Mouse (Mus musculus) MEL (cell line): Measurements from ENCODE around the gene Slc9a7.
A peak's percentile ranks its signal among the peaks of the same experiment; 100 is the strongest.

Source experiments
- CTCF ChIP-seq, 3 experiments: IDR thresholded peaks in 2 of 3; conservative IDR thresholded peaks in 1 of 3; 2 replicates each; pipeline ENCODE4 v1.5.1; 2011 to 2012; ENCODE audit warnings: low read length in 3 of 3, low read depth in 2 of 3, mild to moderate bottlenecking in 2 of 3, improper control_type of control experiment in 1 of 3, inconsistent platforms in 1 of 3, mixed read lengths in 1 of 3, moderate library complexity in 1 of 3; ENCODE audit not compliant: control insufficient read depth in 1 of 3, insufficient read depth in 1 of 3, poor library complexity in 1 of 3, severe bottlenecking in 1 of 3
- JUND ChIP-seq: IDR thresholded peaks from 2 replicates; pipeline ENCODE4 v1.6.1; 2011; ENCODE audit warnings: low read depth, mild to moderate bottlenecking, improper control_type of control experiment, low read length
- MAFK ChIP-seq: IDR thresholded peaks from 2 replicates; pipeline ENCODE4 v1.6.1; 2011; ENCODE audit warnings: low read depth, mild to moderate bottlenecking, low read length, improper control_type of control experiment, borderline replicate concordance
- NELFE ChIP-seq: IDR thresholded peaks from 2 replicates; pipeline ENCODE4 v1.6.1; 2011; ENCODE audit warnings: low read depth, low read length, improper control_type of control experiment
- POLR2A ChIP-seq, 2 experiments: IDR thresholded peaks; 2 replicates each; pipeline ENCODE4 v1.6.1; 2011 to 2012; ENCODE audit warnings: low read length in 2 of 2, mild to moderate bottlenecking in 2 of 2, control low read depth in 1 of 2, improper control_type of control experiment in 1 of 2, low read depth in 1 of 2, moderate library complexity in 1 of 2; ENCODE audit not compliant: control insufficient read depth in 1 of 2, insufficient read depth in 1 of 2, poor library complexity in 1 of 2
- POLR2AphosphoS5 ChIP-seq: IDR thresholded peaks from 2 replicates; pipeline ENCODE4 v1.6.1; 2012; ENCODE audit warnings: low read depth, borderline replicate concordance, mild to moderate bottlenecking, inconsistent platforms, low read length, moderate library complexity, mixed read lengths
- TCF12 ChIP-seq: IDR thresholded peaks from 2 replicates; pipeline ENCODE4 v1.6.1; 2014; ENCODE audit warnings: low read depth, mild to moderate bottlenecking, inconsistent platforms, low read length, improper control_type of control experiment, moderate library complexity
- ZNF384 ChIP-seq: IDR thresholded peaks from 2 replicates; pipeline ENCODE4 v1.6.1; 2012; ENCODE audit warnings: low read depth, mild to moderate bottlenecking, inconsistent platforms, low read length, improper control_type of control experiment

- TF ChIP-seq CTCF (IDR thresholded peaks at IDR 0.05 in 2 of 3, conservative IDR thresholded peaks at IDR 0.05 in 1 of 3; ENCODE audit: control insufficient read depth in 1 of 3, insufficient read depth in 1 of 3, low read depth in 2 of 3, low read length in 3 of 3, poor library complexity in 1 of 3, severe bottlenecking in 1 of 3) (peak in 2 of 3 experiments; percentile 9 to 52; a peak in 3 of 6 replicates), NELFE (no peak), POLR2A (IDR thresholded peaks at IDR 0.05; ENCODE audit: control insufficient read depth in 1 of 2, insufficient read depth in 1 of 2, low read depth in 1 of 2, low read length in 2 of 2, poor library complexity in 1 of 2) (no peak), JUND (no peak), TCF12 (no peak), MAFK (no peak), POLR2AphosphoS5 (no peak), ZNF384 (no peak)
Observed at GRCm38 (mm10) chrX:20161687-20162321, 129.8 kb downstream of the Slc9a7 start.
